Mouse (Mus musculus) adrenal gland, postnatal 10 days (tissue): ENCODE data around the gene Arntl2. TPM values are rescaled to one million over a fixed set of nuclear protein-coding genes. Genes with fewer than 3 reads are reported as not detected.
"Not testable (repeated sequence)": the region's sequence is repeated elsewhere in the genome, so short reads cannot be mapped to it uniquely, and the experiment has no call there.

Source experiments
- DNase-seq: peaks from one replicate; pipeline ENCODE4 v3.0.0; 2021; ENCODE audit warnings: mixed read lengths
- total RNA-seq, 2 experiments: library from RNA; stranded (reverse); gene quantifications; 2 replicates each; pipeline ENCODE4 v1.2.3; 2021

The Arntl2 gene
- total RNA-seq, 2 experiments from 2014 or later: 1.3 to 3.4 TPM

GRCm38 (mm10) chr6:146847402-146847801 is 51.5 kb downstream of the Arntl2 start:
- no peak for DNase-seq

- DNase-seq: no peak
Observed at GRCm38 (mm10) chr6:146848281-146848680, 52.4 kb downstream of the Arntl2 start.

GRCm38 (mm10) chr6:146850050-146850449 is 54.2 kb downstream of the Arntl2 start, which contains the start of gene Smco2:
TSS of gene Smco2 (plus strand) at chr6:146850104.
- no peak for DNase-seq

- DNase-seq: no peak
Observed at GRCm38 (mm10) chr6:146851916-146852315, 56.1 kb downstream of the Arntl2 start.

GRCm38 (mm10) chr6:146852739-146853138 is 56.9 kb downstream of the Arntl2 start:
- no peak for DNase-seq

GRCm38 (mm10) chr6:146855185-146855584 is 59.3 kb downstream of the Arntl2 start:
- DNase-seq: no peak

GRCm38 (mm10) chr6:146857386-146857785 is 61.5 kb downstream of the Arntl2 start:
- no peak for DNase-seq

- DNase-seq: no peak
Observed at GRCm38 (mm10) chr6:146863154-146863553, 67.3 kb downstream of the Arntl2 start.

GRCm38 (mm10) chr6:146864370-146864769 is 68.5 kb downstream of the Arntl2 start:
- DNase-seq: not testable (repeated sequence)

GRCm38 (mm10) chr6:146865701-146866100 is 69.8 kb downstream of the Arntl2 start:
- DNase-seq: no peak

GRCm38 (mm10) chr6:146871975-146872374 is 76.1 kb downstream of the Arntl2 start:
- DNase-seq: no peak

- DNase-seq: no peak
Observed at GRCm38 (mm10) chr6:146874415-146874814, 78.6 kb downstream of the Arntl2 start.

GRCm38 (mm10) chr6:146876820-146877219 is 81.0 kb downstream of the Arntl2 start:
- DNase-seq: no peak

GRCm38 (mm10) chr6:146877425-146878045 is 81.7 kb downstream of the Arntl2 start:
- no peak for DNase-seq

- no peak for DNase-seq
Observed at GRCm38 (mm10) chr6:146878926-146879325, 83.1 kb downstream of the Arntl2 start.

- DNase-seq: no peak
Observed at GRCm38 (mm10) chr6:146879856-146880255, 84.0 kb downstream of the Arntl2 start.

GRCm38 (mm10) chr6:146880296-146880695 is 84.4 kb downstream of the Arntl2 start:
- no peak for DNase-seq

- no peak for DNase-seq
Observed at GRCm38 (mm10) chr6:146881896-146882770, 86.3 kb downstream of the Arntl2 start.

Other genes with a start within 250 kb of the Arntl2 start
- gene Fgfr1op2, start 218.9 kb upstream of the Arntl2 start, total RNA-seq: 10 to 100 TPM; 80.4 to 81.7 TPM
- gene Ints13, start 218.2 kb upstream of the Arntl2 start, total RNA-seq: 10 to 100 TPM; 33.7 to 37.9 TPM
- gene Med21, start 153.5 kb upstream of the Arntl2 start, total RNA-seq: 10 to 100 TPM; 55.1 to 59.5 TPM
- 10 to 100 TPM; 41.9 to 45.0 TPM for gene Tm7sf3, start 153.2 kb upstream of the Arntl2 start, total RNA-seq
- 10 to 100 TPM; 13.3 to 17.6 TPM for gene Stk38l, start 71.1 kb upstream of the Arntl2 start, total RNA-seq
- not detected for gene Smco2, start 54.0 kb downstream of the Arntl2 start, total RNA-seq
- gene Ppfibp1, start 92.4 kb downstream of the Arntl2 start, total RNA-seq: 10 to 100 TPM; 89.2 to 94.4 TPM
- not detected for gene 1700034J05Rik, start 158.4 kb downstream of the Arntl2 start, total RNA-seq
- gene Rep15, start 236.5 kb downstream of the Arntl2 start, total RNA-seq: under 1 TPM; 0.72 to 0.97 TPM
- 100 to 1,000 TPM; 149 to 161 TPM for gene Mrps35, start 246.7 kb downstream of the Arntl2 start, total RNA-seq